Mouse (Mus musculus) layer of hippocampus, postnatal 14 days (tissue): ENCODE measurements at regions not wholly inside any gene's neighbourhood (a gene's known extent, or its start where the extent isn't known, plus 50 kb on each side); places are given as distances from the start of the nearest gene placed in this dataset.

Source experiments
- DNase-seq, 2 experiments: peaks; one replicate each; pipeline ENCODE4 v3.0.0; 2021 to 2022; ENCODE audit warnings: low spot score in 2 of 2, mixed read lengths in 1 of 2

GRCm38 (mm10) chr5:37980692-37981091 lies 57.9 kb upstream of the Stx18 start:
- no peak for DNase-seq

DNA sequence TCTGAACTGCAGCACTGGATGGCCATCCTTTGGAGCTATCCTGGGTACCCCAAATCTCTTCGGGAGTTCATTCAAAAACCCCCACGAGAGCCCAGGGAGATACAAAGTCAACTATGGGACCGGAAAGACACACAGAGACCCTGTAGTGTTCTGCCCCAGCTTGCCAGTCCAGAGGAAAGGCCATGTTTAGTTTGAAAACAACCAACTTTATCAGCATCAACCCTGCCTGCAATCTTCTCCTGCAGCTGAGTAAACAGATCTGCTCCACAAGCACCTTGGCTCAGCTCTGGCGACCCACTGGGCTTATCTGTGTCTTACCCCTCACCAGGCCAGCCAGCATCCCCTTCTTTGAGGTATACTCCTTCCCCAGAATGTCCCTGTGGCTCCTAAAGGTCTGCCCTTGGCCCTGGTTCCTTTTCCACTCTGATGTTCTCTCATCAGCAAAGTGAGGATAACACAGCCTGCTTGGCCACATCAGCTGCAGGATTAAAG lies 61.6 kb upstream of the Stx18 start:
- no peak for DNase-seq

DNA sequence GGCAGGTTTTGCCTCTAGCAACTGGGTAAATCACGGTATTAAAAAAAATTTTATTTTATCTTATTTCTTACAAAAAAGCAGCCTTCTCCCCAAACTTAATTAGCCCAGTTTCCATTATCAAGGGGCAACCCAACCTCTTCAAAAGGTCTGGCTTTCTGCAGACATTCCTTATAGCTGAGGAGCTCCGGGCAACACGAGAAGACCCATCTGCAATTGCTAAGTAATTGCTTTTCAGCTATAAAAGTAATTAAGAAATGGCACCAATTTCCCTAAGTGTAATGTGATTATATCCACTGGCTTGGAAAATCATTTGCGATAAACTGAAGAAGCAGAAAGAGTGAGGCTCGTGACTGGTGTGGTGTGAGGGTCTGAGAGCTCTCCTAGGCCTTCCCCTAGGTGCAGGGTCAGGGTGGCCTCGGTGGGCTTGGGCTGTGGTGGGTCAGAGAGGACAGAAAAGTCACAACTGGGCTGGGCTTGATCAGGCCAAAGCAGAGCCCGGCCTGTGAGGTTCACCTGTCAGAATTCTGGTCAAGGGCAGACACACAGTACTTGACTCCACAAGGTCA lies 65.5 kb upstream of the Stx18 start:
- DNase-seq: no peak

DNA sequence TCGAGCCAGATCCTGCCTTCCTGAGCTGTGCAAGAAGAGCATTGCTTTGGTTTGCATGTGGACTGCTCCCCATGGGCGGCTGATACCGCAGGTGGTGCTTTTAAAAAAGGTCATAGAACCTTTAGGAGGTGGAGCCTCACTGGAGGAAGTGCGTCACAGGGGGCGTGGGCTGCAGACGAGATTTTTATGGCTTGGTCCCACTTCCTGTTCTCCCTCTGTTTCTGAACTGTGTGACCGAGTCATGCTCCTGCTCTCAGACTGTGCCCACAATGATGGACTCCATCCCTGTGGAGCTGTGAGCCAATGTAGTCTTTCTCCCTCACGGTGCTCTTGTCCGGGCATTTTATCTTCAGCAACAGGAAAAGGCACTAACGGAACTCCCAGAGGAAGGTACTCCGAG lies 66.8 kb upstream of the Stx18 start:
- no peak for DNase-seq

DNA sequence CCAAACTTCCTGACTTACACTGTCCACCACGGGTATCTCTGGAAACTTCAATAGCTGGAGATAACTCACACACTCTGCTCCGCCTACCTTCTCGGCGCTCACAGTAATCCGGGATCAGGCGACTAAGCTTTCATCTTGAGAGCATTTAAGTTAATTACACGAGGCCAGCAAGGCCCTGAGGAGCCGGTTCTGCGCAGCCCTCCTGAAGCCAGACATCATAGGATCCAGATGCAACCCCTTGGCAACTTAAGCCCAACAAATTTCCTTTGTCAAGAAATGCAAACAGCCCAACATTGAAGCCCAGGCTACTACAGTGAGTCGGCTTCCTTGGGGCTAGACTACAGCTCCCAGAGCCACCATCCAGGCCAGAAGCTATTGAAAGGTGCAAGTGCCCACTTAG lies 69.9 kb upstream of the Stx18 start:
- no peak for DNase-seq

- DNase-seq: no peak
These were observed 70.6 kb upstream of the Stx18 start for GRCm38 (mm10) chr5:37967914-37968375.

GRCm38 (mm10) chr5:37967106-37967913 lies 71.2 kb upstream of the Stx18 start:
- DNase-seq: no peak

DNA sequence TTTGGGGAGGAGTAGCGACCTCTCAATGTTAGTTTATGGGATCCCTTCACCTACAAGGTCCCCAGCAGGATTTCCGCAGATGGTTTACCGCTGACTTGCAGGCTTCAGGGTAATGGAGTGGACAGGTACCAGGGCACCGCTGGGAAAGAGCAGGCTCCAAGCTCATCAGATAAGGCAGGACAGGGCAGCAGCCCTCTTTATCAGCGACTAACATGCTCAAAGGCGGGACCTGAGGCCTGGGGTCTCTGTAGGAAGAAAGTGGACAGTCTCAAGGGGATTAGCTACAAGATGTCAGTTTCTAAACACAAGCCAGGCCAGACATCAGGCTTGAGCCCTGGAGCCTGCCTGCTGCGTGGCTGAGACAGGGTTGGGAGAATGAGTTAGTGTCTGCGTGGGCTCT lies 74.9 kb upstream of the Stx18 start:
- no peak for DNase-seq

GRCm38 (mm10) chr5:37962513-37962912 lies 76.0 kb upstream of the Stx18 start:
- no peak for DNase-seq

GRCm38 (mm10) chr5:37960216-37960615 lies 78.3 kb upstream of the Stx18 start:
- no peak for DNase-seq

DNA sequence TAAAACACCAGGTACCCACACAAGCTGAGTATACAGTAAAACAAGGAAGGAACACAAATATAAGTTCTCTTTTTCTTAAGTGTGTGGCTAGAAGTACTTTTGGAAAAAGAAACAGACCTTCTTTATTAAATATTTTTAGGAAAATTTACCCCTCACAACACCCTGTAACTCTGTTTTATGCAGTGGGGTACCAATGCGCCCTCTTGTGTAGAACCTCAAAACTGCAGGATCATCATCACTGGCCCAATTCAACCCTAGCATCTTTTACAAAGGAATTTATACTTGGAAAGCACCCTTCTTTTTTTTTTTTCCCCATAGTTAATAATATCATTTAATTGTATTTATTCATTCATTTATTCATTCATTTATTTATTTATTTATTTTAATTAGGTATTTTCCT lies 86.4 kb upstream of the Stx18 start:
- DNase-seq: peak in 1 of 2 experiments; percentile 15

DNA sequence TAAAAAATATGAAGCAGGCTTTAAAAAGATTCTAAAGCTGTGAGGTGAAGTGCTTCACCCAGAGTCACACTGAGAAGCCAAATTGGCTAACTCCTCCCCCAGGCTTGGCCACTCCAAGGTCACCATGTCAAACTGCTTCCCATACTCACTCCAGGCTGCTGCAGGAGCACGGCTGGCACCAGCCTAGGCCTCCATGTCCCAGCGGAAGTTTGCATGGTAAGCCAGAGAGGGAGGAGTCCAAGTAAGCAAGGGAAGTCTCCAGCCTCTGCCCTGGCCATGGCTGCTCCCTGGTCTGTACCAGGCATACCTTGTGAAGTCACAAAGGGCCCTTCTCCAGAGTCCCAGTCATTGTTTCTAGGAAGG lies 105.8 kb upstream of the Stx18 start:
- DNase-seq: no peak

GRCm38 (mm10) chr5:37932086-37932759 lies 106.3 kb upstream of the Stx18 start:
- peak; percentile 14 to 60 for DNase-seq

DNA sequence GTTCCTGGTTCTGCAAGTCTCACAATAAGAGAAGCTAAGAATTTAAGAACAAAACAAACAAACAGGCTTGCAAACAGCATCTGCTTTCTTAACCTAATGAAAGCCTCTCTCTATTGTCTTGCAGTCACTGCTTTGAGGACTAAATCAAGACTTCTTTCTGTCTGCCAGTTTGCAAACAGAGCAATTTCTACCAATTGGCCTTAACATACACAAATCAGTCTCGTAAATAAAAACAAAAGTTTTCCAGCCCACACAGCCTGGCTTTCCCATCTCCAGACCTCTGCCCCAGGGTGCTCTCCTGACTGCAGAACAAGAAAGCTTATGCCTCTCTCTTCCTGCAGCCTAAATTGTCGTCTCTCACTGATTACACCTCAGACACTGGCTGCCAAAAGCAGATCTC lies 96.1 kb upstream of the Msx1 start:
- DNase-seq: no peak

GRCm38 (mm10) chr5:37919102-37919501 lies 94.7 kb upstream of the Msx1 start:
- DNase-seq: no peak

DNA sequence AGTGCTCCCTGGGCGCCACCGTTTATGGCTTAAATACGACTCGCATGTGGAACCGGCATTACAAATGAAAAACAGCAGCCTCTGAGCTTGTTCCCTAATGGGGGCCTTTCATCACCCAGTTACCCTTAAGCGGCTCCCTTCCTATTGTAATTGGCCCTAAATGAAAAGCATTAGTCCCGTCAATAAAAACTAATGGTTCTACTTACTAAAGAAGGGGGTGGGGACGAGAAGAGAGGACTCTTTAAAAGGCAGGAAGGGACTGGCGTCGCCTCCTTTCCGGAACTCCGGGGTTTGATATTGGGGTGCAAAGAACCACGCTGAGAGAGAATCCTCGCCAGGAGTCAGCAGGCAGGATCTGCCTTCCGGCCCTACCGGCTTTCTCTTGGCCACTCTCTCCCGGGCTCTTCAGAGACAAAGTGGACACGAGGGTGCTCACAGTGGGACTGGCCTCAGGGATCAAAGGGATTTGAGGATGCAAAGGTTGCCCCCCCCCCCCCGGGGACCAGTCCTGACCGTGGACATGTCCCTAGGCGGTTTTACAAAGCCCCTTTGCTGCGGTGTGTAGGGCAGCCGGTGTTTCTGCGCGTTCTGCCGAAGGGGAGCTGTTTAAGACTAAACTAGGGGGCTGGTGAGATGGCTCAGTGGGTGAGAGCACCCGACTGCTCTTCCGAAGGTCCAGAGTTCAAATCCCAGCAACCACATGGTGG lies 93.8 kb upstream of the Msx1 start:
- no peak for DNase-seq

DNA sequence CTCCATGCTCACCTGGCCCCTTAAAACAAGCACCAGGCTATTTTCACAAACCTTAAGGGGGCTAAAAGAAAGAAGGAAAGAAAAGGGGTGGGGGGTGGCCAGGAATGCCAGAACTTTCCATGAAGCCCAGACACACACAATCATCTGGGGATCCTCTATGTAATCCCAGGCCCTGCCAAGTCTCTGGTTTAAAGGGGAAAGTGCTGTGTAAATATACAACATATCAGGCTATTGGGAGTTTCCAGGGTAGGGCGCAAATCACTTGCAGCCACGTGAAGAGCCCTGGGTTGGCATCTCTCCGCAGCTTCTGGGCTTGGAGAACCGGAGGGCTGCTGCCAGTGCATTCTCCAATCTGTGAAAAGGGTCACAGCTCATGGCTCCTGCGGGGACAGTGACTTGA lies 92.8 kb upstream of the Msx1 start:
- no peak for DNase-seq

DNA sequence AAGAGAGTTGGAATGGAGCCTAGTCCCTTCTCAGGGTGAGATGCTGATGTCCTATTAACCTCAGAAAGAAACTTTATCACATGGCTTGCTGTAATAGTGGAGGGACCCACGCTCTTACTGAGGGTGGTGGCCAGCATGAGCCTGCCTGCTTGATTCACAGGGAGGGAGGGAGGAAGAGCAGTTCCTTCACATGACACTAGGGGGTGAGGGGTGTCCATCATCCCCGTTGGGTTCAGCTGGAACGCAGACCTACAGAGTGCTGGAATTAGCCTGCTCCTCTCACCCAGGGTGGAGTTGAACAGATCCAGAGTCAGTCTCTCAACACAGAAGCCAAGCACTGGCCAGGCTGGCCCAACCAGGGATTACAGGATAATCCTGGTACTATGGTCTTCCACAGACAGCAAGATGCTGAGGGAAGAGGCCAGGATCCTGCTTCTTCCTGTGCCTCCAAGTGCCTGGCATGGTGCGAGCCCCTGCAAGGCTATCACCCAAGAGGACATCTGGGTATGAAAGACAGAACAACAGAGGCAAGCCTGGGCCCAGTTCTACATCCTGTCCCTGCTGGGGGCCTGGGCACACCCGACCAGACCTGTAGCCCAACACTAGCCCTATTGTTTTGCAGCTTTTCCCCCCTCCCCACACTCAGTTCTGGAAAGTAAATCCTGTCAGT lies 80.4 kb upstream of the Msx1 start:
- no peak for DNase-seq

DNA sequence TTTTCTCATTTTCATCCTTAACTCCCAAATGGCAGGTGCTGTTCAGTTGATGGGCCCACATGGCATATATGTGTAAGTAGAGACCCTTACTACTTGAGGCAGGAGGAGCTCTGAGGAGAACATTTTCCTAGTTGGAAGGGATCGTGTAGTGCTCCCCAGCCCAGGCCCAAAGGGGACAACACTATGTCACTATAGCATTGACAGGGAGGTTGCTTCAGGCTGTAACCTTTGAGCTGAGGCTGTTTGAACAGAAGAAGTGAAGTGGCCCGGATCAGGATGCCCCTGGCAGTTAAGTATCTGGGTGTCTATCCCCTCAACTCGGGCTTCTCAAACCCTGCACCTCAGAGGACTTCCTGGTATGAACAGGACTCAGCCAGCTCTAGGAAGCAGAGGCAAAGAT lies 79.5 kb upstream of the Msx1 start:
- no peak for DNase-seq

GRCm38 (mm10) chr5:37902741-37903140 lies 78.4 kb upstream of the Msx1 start:
- DNase-seq: no peak

GRCm38 (mm10) chr5:37901861-37902291 lies 77.5 kb upstream of the Msx1 start:
- DNase-seq: no peak
